Comparison of ENCODE assay signal across 8 mouse cellular contexts in the genomic region with DNA sequence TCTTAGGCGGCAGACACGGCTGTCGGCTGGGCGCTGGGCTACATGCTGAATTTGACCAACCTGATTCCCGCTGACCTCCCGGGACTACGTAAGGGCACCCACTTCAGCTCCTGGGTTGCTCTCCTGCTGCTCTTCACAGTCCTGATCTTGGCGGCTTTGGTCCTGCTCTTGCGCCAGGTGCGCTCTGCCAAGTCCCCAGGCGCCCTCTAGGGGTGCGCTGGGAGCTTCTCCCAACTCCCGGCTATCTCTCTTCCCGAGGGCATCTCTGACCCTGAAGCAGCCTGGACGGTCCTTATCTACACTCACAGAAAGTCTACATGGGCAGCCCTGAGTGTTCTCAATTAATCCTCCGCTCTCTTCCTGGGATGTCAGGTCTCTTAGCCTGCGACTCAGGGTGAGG. TPM values are rescaled to one million over a fixed set of nuclear protein-coding genes. Genes with fewer than 3 reads are reported as not detected.
DNase-seq lines count a peak whose midpoint lies in the region; ATAC-seq and TF ChIP-seq lines count a peak whose summit lies in the region.

No protein-coding gene starts in this region.

- peak; percentile 78 for TF ChIP-seq CTCF in midbrain, postnatal 0 days (IDR thresholded peaks at IDR 0.05)

- peaks cover 33% of the 10 kb centered on the region for H3K27me3 ChIP-seq in forebrain, embryonic 16.5 days (replicated peaks; ENCODE audit: control insufficient read depth, insufficient read depth, low read length)
- H3K27me3 ChIP-seq in hindbrain, embryonic 13.5 days, result peaks cover 56% of the 10 kb centered on the region
- peaks cover 29% of the 10 kb centered on the region for H3K27me3 ChIP-seq in midbrain, postnatal 0 days (ENCODE audit: insufficient read depth, low read length)

- DNase-seq in CD4-positive, CD25-positive, alpha-beta regulatory T cell, adult 2 months (ENCODE audit: low read depth, low spot score), result peak; percentile 50
- peak; percentile 59 for DNase-seq in liver
- peak; percentile 68 for DNase-seq in midbrain, postnatal 0 days (ENCODE audit: low spot score)
- DNase-seq in testis, postnatal 14 days (ENCODE audit: low spot score), result peak; percentile 72

- peak overlapping the region; percentile 47 for H3K9ac ChIP-seq in forebrain, embryonic 16.5 days (replicated peaks; ENCODE audit: low read depth, low read length)
- peak overlapping the region; percentile 39 for H3K9ac ChIP-seq in hindbrain, embryonic 13.5 days
- no peak overlapping the region for H3K9ac ChIP-seq in midbrain, postnatal 0 days (replicated peaks; ENCODE audit: low read length, poor library complexity, severe bottlenecking)

- peak overlapping the region; percentile 42 for H3K4me3 ChIP-seq in brown adipose tissue, adult 24 weeks (ENCODE audit: insufficient read depth, low read depth, low read length)
- peak overlapping the region; percentile 37 for H3K4me3 ChIP-seq in forebrain, embryonic 16.5 days (replicated peaks; ENCODE audit: low read length)
- peak overlapping the region; percentile 33 for H3K4me3 ChIP-seq in hindbrain, embryonic 13.5 days
- H3K4me3 ChIP-seq in midbrain, postnatal 0 days (ENCODE audit: low read depth, low read length), result peak overlapping the region; percentile 26

- H3K4me1 ChIP-seq in brown adipose tissue, adult 24 weeks (ENCODE audit: control insufficient read depth, insufficient read depth, insufficient read length, low read length), result peaks cover 4% of the 10 kb centered on the region; the same call in 1 of the 2 replicates
- peaks cover 38% of the 10 kb centered on the region for H3K4me1 ChIP-seq in forebrain, embryonic 16.5 days (replicated peaks; ENCODE audit: control insufficient read depth, insufficient read depth, low read length)
- peaks cover 41% of the 10 kb centered on the region for H3K4me1 ChIP-seq in hindbrain, embryonic 13.5 days (replicated peaks)
- H3K4me1 ChIP-seq in midbrain, postnatal 0 days (ENCODE audit: insufficient read depth, low read length), result peaks cover 18% of the 10 kb centered on the region

- no peaks in the 10 kb centered on the region for H3K9me3 ChIP-seq in forebrain, embryonic 16.5 days (ENCODE audit: control insufficient read depth, low read length)
- no peaks in the 10 kb centered on the region for H3K9me3 ChIP-seq in hindbrain, embryonic 13.5 days
- H3K9me3 ChIP-seq in midbrain, postnatal 0 days (ENCODE audit: low read length), result no peaks in the 10 kb centered on the region

- WGBS in forebrain, embryonic 16.5 days, result 3% methylated on average over 17 of the region's 17 CpGs
- WGBS in hindbrain, embryonic 13.5 days, result 2% methylated on average over 17 of the region's 17 CpGs
- 2% methylated on average over 17 of the region's 17 CpGs for WGBS in midbrain, postnatal 0 days

- no peak overlapping the region; the same call in 1 of the 2 replicates for H3K27ac ChIP-seq in brown adipose tissue, adult 24 weeks (replicated peaks; ENCODE audit: low read depth, low read length)
- no peak overlapping the region for H3K27ac ChIP-seq in forebrain, embryonic 16.5 days (ENCODE audit: low read length)
- H3K27ac ChIP-seq in hindbrain, embryonic 13.5 days, result no peak overlapping the region
- H3K27ac ChIP-seq in midbrain, postnatal 0 days (ENCODE audit: low read depth, low read length), result no peak overlapping the region

- ATAC-seq in CD4-positive, CD25-positive, alpha-beta regulatory T cell, adult 4 months, result no peak
- ATAC-seq in forebrain, embryonic 16.5 days, result no peak
- ATAC-seq in hindbrain, embryonic 13.5 days (ENCODE audit: low FRiP score), result no peak
- ATAC-seq in midbrain, postnatal 0 days (ENCODE audit: low FRiP score), result no peak

- H3K4me2 ChIP-seq in forebrain, embryonic 16.5 days (ENCODE audit: low read length), result peak overlapping the region; percentile 68
- H3K4me2 ChIP-seq in hindbrain, embryonic 13.5 days, result peak overlapping the region; percentile 58
- peak overlapping the region; percentile 56 for H3K4me2 ChIP-seq in midbrain, postnatal 0 days (ENCODE audit: low read depth, low read length, poor library complexity, severe bottlenecking)

- H3K36me3 ChIP-seq in forebrain, embryonic 16.5 days (ENCODE audit: control insufficient read depth, insufficient read depth), result no peaks in the 10 kb centered on the region
- no peaks in the 10 kb centered on the region for H3K36me3 ChIP-seq in hindbrain, embryonic 13.5 days
- H3K36me3 ChIP-seq in midbrain, postnatal 0 days (ENCODE audit: insufficient read depth, low read length), result no peaks in the 10 kb centered on the region

RNA-seq across cellular contexts. Expression of a gene that starts 1.6 kb away (rescaled TPM):
- 1 to 10 TPM; 1.4 to 2.3 TPM for polyA plus RNA-seq in CD4-positive, CD25-positive, alpha-beta regulatory T cell, adult 4 months (2017; shearing (Covaris generic))
- 32.5 and 41.5 TPM in 2 replicates for polyA plus RNA-seq in brown adipose tissue, adult 24 weeks (2012; ENCODE audit: insufficient read depth, insufficient read length, missing spikeins)
- polyA plus RNA-seq in forebrain, embryonic 16.5 days (2015; fragmentation: Nextera tagmentation; extraction: Ambion mirVana), result 384 and 515 TPM in 2 replicates
- polyA plus RNA-seq in hindbrain, embryonic 13.5 days (2015; fragmentation: Nextera tagmentation; extraction: Ambion mirVana), result 411 and 423 TPM in 2 replicates
- total RNA-seq in midbrain, postnatal 0 days (2014; rRNA removed), result 199 and 234 TPM in 2 replicates
- 470 and 481 TPM in 2 replicates for polyA plus RNA-seq in midbrain, postnatal 0 days (2015; fragmentation: Nextera tagmentation; extraction: Ambion mirVana)

RNA-seq across cellular contexts. Expression of a gene that starts 5.1 kb away (rescaled TPM):
- polyA plus RNA-seq in CD4-positive, CD25-positive, alpha-beta regulatory T cell, adult 4 months (2017; shearing (Covaris generic)), result not detected
- polyA plus RNA-seq in brown adipose tissue, adult 24 weeks (2012; ENCODE audit: insufficient read depth, insufficient read length, missing spikeins), result 11.3 and 18.4 TPM in 2 replicates
- 5.2 and 6.2 TPM in 2 replicates for polyA plus RNA-seq in forebrain, embryonic 16.5 days (2015; fragmentation: Nextera tagmentation; extraction: Ambion mirVana)
- polyA plus RNA-seq in hindbrain, embryonic 13.5 days (2015; fragmentation: Nextera tagmentation; extraction: Ambion mirVana), result 2.6 and 3.6 TPM in 2 replicates
- total RNA-seq in midbrain, postnatal 0 days (2014; rRNA removed), result 4.2 and 4.4 TPM in 2 replicates
- 10.4 and 10.6 TPM in 2 replicates for polyA plus RNA-seq in midbrain, postnatal 0 days (2015; fragmentation: Nextera tagmentation; extraction: Ambion mirVana)

RNA-seq across cellular contexts. Expression of a gene that starts 22.3 kb away (rescaled TPM):
- 10 to 100 TPM in 1 of 2 experiments, 1 to 10 TPM in 1; 4.0 to 11.7 TPM for polyA plus RNA-seq in CD4-positive, CD25-positive, alpha-beta regulatory T cell, adult 4 months (2017; shearing (Covaris generic))
- not detected in 2 replicates for polyA plus RNA-seq in brown adipose tissue, adult 24 weeks (2012; ENCODE audit: insufficient read depth, insufficient read length, missing spikeins)
- polyA plus RNA-seq in forebrain, embryonic 16.5 days (2015; fragmentation: Nextera tagmentation; extraction: Ambion mirVana), result 0.31 TPM in 1 of 2 replicates, not detected in the other
- polyA plus RNA-seq in hindbrain, embryonic 13.5 days (2015; fragmentation: Nextera tagmentation; extraction: Ambion mirVana), result 0.19 TPM in 1 of 2 replicates, not detected in the other
- total RNA-seq in midbrain, postnatal 0 days (2014; rRNA removed), result 0.42 and 1.6 TPM in 2 replicates
- polyA plus RNA-seq in midbrain, postnatal 0 days (2015; fragmentation: Nextera tagmentation; extraction: Ambion mirVana), result 0.22 and 0.23 TPM in 2 replicates

RNA-seq across cellular contexts. Expression of a gene that starts 27.7 kb away (rescaled TPM):
- polyA plus RNA-seq in CD4-positive, CD25-positive, alpha-beta regulatory T cell, adult 4 months (2017; shearing (Covaris generic)), result 10 to 100 TPM; 31.9 to 45.3 TPM
- polyA plus RNA-seq in brown adipose tissue, adult 24 weeks (2012; ENCODE audit: insufficient read depth, insufficient read length, missing spikeins), result 30.0 and 52.4 TPM in 2 replicates
- 12.2 and 14.9 TPM in 2 replicates for polyA plus RNA-seq in forebrain, embryonic 16.5 days (2015; fragmentation: Nextera tagmentation; extraction: Ambion mirVana)
- polyA plus RNA-seq in hindbrain, embryonic 13.5 days (2015; fragmentation: Nextera tagmentation; extraction: Ambion mirVana), result 10.0 and 11.6 TPM in 2 replicates
- 79.8 and 84.3 TPM in 2 replicates for total RNA-seq in midbrain, postnatal 0 days (2014; rRNA removed)
- 13.5 and 14.5 TPM in 2 replicates for polyA plus RNA-seq in midbrain, postnatal 0 days (2015; fragmentation: Nextera tagmentation; extraction: Ambion mirVana)

RNA-seq across cellular contexts. Expression of a gene that starts 28.6 kb away (rescaled TPM):
- 1 to 10 TPM in 1 of 2 experiments, under 1 TPM in 1; 0.58 to 1.2 TPM for polyA plus RNA-seq in CD4-positive, CD25-positive, alpha-beta regulatory T cell, adult 4 months (2017; shearing (Covaris generic))
- not detected in 2 replicates for polyA plus RNA-seq in brown adipose tissue, adult 24 weeks (2012; ENCODE audit: insufficient read depth, insufficient read length, missing spikeins)
- 23.8 and 29.9 TPM in 2 replicates for polyA plus RNA-seq in forebrain, embryonic 16.5 days (2015; fragmentation: Nextera tagmentation; extraction: Ambion mirVana)
- polyA plus RNA-seq in hindbrain, embryonic 13.5 days (2015; fragmentation: Nextera tagmentation; extraction: Ambion mirVana), result 9.6 and 16.5 TPM in 2 replicates
- total RNA-seq in midbrain, postnatal 0 days (2014; rRNA removed), result 18.9 and 21.6 TPM in 2 replicates
- polyA plus RNA-seq in midbrain, postnatal 0 days (2015; fragmentation: Nextera tagmentation; extraction: Ambion mirVana), result 12.7 and 13.4 TPM in 2 replicates
